Mouse (Mus musculus): Measurements from ENCODE around the gene Dgkh.

DNA sequence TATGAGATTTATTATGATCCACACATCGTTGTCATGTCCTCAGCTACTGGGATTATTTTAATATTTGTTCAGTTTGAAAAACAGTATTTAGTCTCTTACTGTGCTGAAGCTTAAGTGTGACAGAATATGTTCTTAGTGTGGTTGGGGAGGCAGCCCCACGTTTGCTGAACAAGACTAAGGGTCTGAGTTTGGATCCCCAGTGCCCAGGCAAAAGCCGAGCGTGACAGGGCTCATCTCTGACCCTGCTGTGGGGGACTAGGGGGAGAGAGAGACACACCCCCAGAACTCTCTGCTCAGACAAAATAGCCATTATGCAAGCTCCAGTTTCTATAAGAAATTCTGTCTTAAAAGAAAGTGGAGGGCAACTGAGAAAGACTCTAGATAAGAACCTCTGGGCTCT is 42.2 kb downstream of the Dgkh start:
- TF ChIP-seq CTCF (IDR thresholded peaks at IDR 0.05; ENCODE audit: low read depth) = no peak
- no peak for TF ChIP-seq EP300 (optimal IDR thresholded peaks at IDR 0.05)

Measured in stomach, postnatal 0 days (tissue).